In genomic region chr6:73027881-73028280, GRCm38 (mm10) we compare ENCODE assay signal across 26 mouse cellular contexts.
"Had no signal": no experiment of that assay in that cellular context is flagged by ENCODE, and none has a peak within 500 bp of the region (broad histone marks: within the 10 kb centered on the region; RNA-seq: fewer than 3 reads in every experiment).

No protein-coding gene starts in this region.

- H3K9me3 ChIP-seq: heart, embryonic 13.5 days; heart, embryonic 15.5 days; hindbrain, embryonic 13.5 days; hindbrain, embryonic 15.5 days; limb, embryonic 10.5 days; limb, embryonic 12.5 days; liver, embryonic 13.5 days; liver, embryonic 15.5 days had no signal

- H3K4me3 ChIP-seq: gastrocnemius, adult 2 months; heart, adult 2 months; heart, embryonic 13.5 days; heart, embryonic 15.5 days; hindbrain, embryonic 13.5 days; hindbrain, embryonic 15.5 days; layer of hippocampus, adult 2 months; left cerebral cortex, adult 2 months; limb, embryonic 10.5 days; limb, embryonic 12.5 days; liver, embryonic 13.5 days; liver, embryonic 15.5 days had no signal

- H3K27ac ChIP-seq: gastrocnemius, adult 2 months; heart, adult 2 months; heart, embryonic 13.5 days; heart, embryonic 15.5 days; hindbrain, embryonic 13.5 days; hindbrain, embryonic 15.5 days; hindbrain, postnatal 0 days; layer of hippocampus, adult 2 months; left cerebral cortex, adult 2 months; limb, embryonic 10.5 days; limb, embryonic 12.5 days; liver, embryonic 13.5 days; liver, embryonic 15.5 days had no signal

- H3K27me3 ChIP-seq: heart, embryonic 13.5 days; heart, embryonic 15.5 days; hindbrain, embryonic 13.5 days; hindbrain, embryonic 15.5 days; liver, embryonic 13.5 days; liver, embryonic 15.5 days had no signal

- H3K9ac ChIP-seq: heart, embryonic 13.5 days; heart, embryonic 15.5 days; hindbrain, embryonic 13.5 days; hindbrain, embryonic 15.5 days; limb, embryonic 12.5 days; liver, embryonic 13.5 days; liver, embryonic 15.5 days had no signal

- ATAC-seq: hindbrain, postnatal 0 days had no signal

- H3K4me2 ChIP-seq: heart, embryonic 11.5 days; heart, embryonic 13.5 days; heart, embryonic 15.5 days; hindbrain, embryonic 13.5 days; hindbrain, embryonic 15.5 days; limb, embryonic 12.5 days; liver, embryonic 11.5 days; liver, embryonic 13.5 days; liver, embryonic 15.5 days had no signal

- H3K36me3 ChIP-seq: heart, embryonic 13.5 days; heart, embryonic 15.5 days; hindbrain, embryonic 13.5 days; hindbrain, embryonic 15.5 days; limb, embryonic 10.5 days; limb, embryonic 12.5 days; liver, embryonic 13.5 days; liver, embryonic 15.5 days had no signal

- DNase-seq: gastrocnemius, adult 2 months; gastrocnemius, postnatal 14 days; gastrocnemius, postnatal 36 days; heart, adult 11 months; heart, adult 2 months; heart, postnatal 14 days; heart, postnatal 36 days; kidney, adult 11 months; kidney, adult 2 months; kidney, postnatal 10 days; kidney, postnatal 25 days; kidney, postnatal 4 days; liver; liver, embryonic 13.5 days had no signal

- H3K4me1 ChIP-seq: heart, embryonic 13.5 days; heart, embryonic 15.5 days; hindbrain, embryonic 13.5 days; hindbrain, embryonic 15.5 days; liver, embryonic 13.5 days; liver, embryonic 15.5 days had no signal
